Mouse (Mus musculus): ENCODE measurements around the gene Ubtd1.

DNA sequence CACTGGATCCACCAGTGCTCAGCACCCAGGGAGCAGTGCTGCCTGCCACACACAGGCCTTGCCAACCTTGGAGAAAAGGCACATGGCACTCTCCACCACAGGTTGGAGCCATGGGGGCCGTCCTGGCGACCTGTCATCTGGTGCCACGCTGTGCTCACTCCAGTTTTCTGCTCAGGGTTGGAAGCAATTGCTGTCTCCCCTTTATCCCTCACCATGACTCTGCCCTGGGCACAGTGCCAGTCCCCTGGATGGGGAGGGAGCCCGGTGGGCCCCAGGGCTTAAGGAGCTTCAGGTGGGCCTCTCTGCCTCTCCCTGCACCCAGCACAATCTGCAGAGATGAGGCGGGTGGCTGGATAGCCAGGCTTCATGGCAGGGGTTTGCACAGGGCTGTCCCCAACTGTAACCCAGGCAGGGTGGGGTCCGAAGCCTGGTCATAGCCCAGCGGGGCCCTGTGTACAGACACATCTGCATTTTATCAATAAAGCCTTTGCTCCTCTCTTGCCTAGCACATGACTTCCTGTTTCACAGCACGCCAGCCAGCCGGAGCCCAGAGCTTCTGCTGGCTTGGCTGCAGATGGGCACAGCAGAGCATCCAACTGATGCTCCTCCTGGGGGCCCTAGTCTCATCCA is 52.7 kb downstream of the Ubtd1 start:
- TF ChIP-seq CTCF (IDR thresholded peaks at IDR 0.05; ENCODE audit: low read depth, low read length) (no peak), POLR2A (IDR thresholded peaks at IDR 0.05; ENCODE audit: borderline replicate concordance, low read depth, low read length) (no peak)

All from bone marrow macrophage, adult 2 months (primary cell).